Mouse (Mus musculus) CH12.LX (cell line): Measurements from ENCODE around the gene Sgpl1.

Experiments
- CTCF ChIP-seq, 2 experiments: IDR thresholded peaks in 1 of 2; conservative IDR thresholded peaks in 1 of 2; 2 replicates each; pipeline ENCODE4 v1.5.1; 2011 to 2012; ENCODE audit warnings: low read depth in 2 of 2, low read length in 2 of 2, improper control_type of control experiment in 1 of 2, inconsistent platforms in 1 of 2, mild to moderate bottlenecking in 1 of 2, moderate library complexity in 1 of 2
- E2F4 ChIP-seq: IDR thresholded peaks from 2 replicates; pipeline ENCODE4 v1.6.1; 2011; ENCODE audit warnings: low read depth, low read length, improper control_type of control experiment; ENCODE audit not compliant: insufficient replicate concordance
- EP300 ChIP-seq: IDR thresholded peaks from 2 replicates; pipeline ENCODE4 v1.6.1; 2011; ENCODE audit warnings: low read length, improper control_type of control experiment
- GABPA ChIP-seq: IDR thresholded peaks from 2 replicates; pipeline ENCODE4 v1.6.1; 2012; ENCODE audit warnings: low read depth, low read length, improper control_type of control experiment, inconsistent platforms; ENCODE audit not compliant: insufficient replicate concordance
- HCFC1 ChIP-seq: IDR thresholded peaks from 2 replicates; pipeline ENCODE4 v1.6.1; 2012; ENCODE audit warnings: low read depth, mild to moderate bottlenecking, inconsistent platforms, low read length, improper control_type of control experiment
- MAFK ChIP-seq: IDR thresholded peaks from 2 replicates; pipeline ENCODE4 v1.6.1; 2011; ENCODE audit warnings: low read length, improper control_type of control experiment; ENCODE audit not compliant: insufficient replicate concordance
- MAZ ChIP-seq: IDR thresholded peaks from 2 replicates; pipeline ENCODE4 v1.6.1; 2012; ENCODE audit warnings: low read depth, mild to moderate bottlenecking, inconsistent platforms, low read length, improper control_type of control experiment, moderate library complexity
- POLR2A ChIP-seq: IDR thresholded peaks from 2 replicates; pipeline ENCODE4 v1.6.1; 2011; ENCODE audit warnings: low read depth, mild to moderate bottlenecking, improper control_type of control experiment, low read length
- USF1 ChIP-seq: IDR thresholded peaks from 2 replicates; pipeline ENCODE4 v1.6.1; 2014; ENCODE audit warnings: low read depth, mild to moderate bottlenecking, inconsistent platforms, low read length, improper control_type of control experiment
- ZNF384 ChIP-seq: IDR thresholded peaks from 2 replicates; pipeline ENCODE4 v1.6.1; 2012; ENCODE audit warnings: low read depth, low read length, improper control_type of control experiment, inconsistent platforms

DNA sequence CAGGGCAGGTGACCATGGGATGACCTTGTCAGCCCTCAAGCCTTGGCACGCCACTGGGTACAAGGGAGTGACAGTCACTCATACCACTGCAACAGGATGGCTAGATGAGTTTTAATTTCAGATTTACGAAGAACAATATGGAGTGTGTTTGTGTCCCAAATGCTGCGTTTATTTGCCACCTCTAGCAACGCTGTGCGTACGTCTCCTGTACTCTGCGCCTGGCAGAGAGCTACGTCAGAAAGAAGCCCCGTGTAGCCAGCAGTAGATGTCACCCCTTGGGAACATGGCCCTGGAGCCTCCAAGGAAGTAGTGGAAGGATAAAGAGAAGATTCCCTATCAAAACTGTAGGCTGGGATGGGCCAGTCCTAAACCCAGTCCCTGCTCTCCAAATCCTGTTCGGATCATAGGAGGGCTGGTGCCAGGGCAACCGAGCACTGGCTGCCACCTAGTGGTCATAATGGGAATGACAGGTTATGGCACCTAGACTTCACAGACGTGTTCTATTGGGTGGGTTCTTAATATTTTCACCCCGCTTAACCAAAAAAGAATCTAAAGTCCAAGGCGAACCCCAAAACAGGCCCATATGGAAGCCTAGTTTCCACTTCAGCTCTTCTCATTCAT is 95.4 kb downstream of the Sgpl1 start:
- TF ChIP-seq POLR2A, result no peak
- TF ChIP-seq E2F4, result no peak
- TF ChIP-seq GABPA, result no peak
- no peak for TF ChIP-seq ZNF384
- peak; percentile 90 to 92 for TF ChIP-seq CTCF (conservative IDR thresholded peaks at IDR 0.05 in 1 of 2, IDR thresholded peaks at IDR 0.05 in 1 of 2; ENCODE audit: low read depth in 2 of 2, low read length in 2 of 2)
- no peak for TF ChIP-seq MAFK
- TF ChIP-seq HCFC1, result no peak
- TF ChIP-seq EP300, result no peak
- TF ChIP-seq MAZ, result no peak
- no peak for TF ChIP-seq USF1
